In the genomic region with DNA sequence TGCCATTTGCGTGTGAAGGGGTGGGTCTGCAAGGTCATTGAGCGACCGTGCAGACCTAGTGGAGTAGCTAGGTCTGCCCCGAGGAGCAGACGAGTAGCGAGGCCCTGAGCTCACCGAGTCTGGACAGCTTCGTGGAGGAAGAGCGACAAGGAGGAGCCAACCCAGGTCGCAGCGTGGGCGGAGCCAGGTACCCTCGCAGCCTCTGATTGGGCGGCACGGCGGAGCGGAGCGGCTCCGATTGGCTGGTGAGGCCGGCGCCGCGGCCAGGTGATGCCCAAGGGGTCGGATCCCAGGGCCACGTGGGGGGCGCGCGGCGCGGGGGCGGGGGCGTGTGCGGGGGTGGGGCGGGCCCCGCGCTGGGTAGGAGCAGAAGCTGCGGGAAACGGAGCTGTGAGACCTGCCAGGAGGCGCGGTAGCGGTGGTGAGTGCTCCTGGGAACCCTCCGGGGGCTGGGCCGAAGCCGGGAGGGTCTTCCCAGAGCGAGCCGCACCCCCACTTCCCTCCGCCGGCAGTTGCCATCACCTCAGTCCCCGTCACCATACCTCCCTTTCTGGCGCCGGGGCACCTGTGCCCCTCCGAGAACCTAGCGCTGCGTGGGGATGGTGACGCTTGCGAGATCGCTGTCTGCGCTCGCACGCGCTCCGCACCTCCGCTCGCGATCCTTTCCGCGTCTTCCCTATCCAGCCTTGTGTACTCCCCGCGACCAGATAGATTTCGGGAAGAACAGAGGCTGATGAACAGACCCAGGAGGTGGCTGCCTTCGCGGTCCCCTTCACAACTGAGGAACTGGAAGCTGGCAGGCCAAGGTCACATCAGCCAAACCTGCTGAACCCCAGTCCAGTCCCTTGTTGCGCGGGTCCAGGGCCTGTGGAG, we compare ENCODE assay signal across 7 mouse cellular contexts. TPM values are rescaled to one million over a fixed set of nuclear protein-coding genes. Genes with fewer than 3 reads are reported as not detected.
DNase-seq lines count a peak whose midpoint lies in the region; ATAC-seq lines count a peak whose summit lies in the region.

Sh2d5 (plus strand) TSS at position 316 of the 873 bp plus-strand sequence.
Kif17 (plus strand) TSS at position 348 of the 873 bp plus-strand sequence.

- peaks cover 19% of the 10 kb centered on the region for H3K27me3 ChIP-seq in intestine, embryonic 15.5 days (replicated peaks)

- peaks cover 28% of the 10 kb centered on the region for H3K4me1 ChIP-seq in intestine, embryonic 15.5 days (replicated peaks)

- WGBS in intestine, embryonic 15.5 days, result 1% methylated on average over 74 of the region's 74 CpGs

- ATAC-seq in intestine, embryonic 15.5 days, result peak; percentile 93

- peak within 1 kb of the TSS; percentile 41 for H3K9ac ChIP-seq in intestine, embryonic 15.5 days

- H3K4me3 ChIP-seq in intestine, embryonic 15.5 days (replicated peaks), result peak within 1 kb of the TSS; percentile 52

- no peak within 1 kb of the TSS for H3K27ac ChIP-seq in intestine, embryonic 15.5 days

- intact Hi-C loops in left cerebral cortex, postnatal 36 days (cut with DNase I), result no loop called here

- H3K9me3 ChIP-seq in intestine, embryonic 15.5 days, result no peaks in the 10 kb centered on the region

- H3K36me3 ChIP-seq in intestine, embryonic 15.5 days, result no peaks in the 10 kb centered on the region

- DNase-seq in adrenal gland, postnatal 14 days, result peak; percentile 84
- peak; percentile 93 for DNase-seq in embryo, embryonic 10 days (ENCODE audit: low spot score)
- DNase-seq in gastrocnemius, postnatal 25 days, result peak; percentile 63
- DNase-seq in left cerebral cortex, postnatal 36 days (ENCODE audit: low spot score in 2 of 2), result peak; percentile 88 to 94
- DNase-seq in mesoderm, embryonic 11.5 days (ENCODE audit: low read depth, low spot score), result peak; percentile 85
- DNase-seq in spleen, adult 12 weeks (ENCODE audit: low spot score), result peak; percentile 51

- peak within 1 kb of the TSS; percentile 100 for H3K4me2 ChIP-seq in intestine, embryonic 15.5 days (replicated peaks)

RNA-seq across cellular contexts. Expression of gene Sh2d5, which starts in this region (rescaled TPM):
- total RNA-seq in adrenal gland, postnatal 14 days (2021), result 1.8 and 2.0 TPM in 2 replicates
- under 1 TPM in 1 of 2 experiments, not detected in 1; 0.19 TPM for total RNA-seq in gastrocnemius, postnatal 25 days (2021)
- polyA plus RNA-seq in intestine, embryonic 15.5 days (2015; fragmentation: Nextera tagmentation; extraction: Ambion mirVana), result 0.62 and 0.69 TPM in 2 replicates
- total RNA-seq in left cerebral cortex, postnatal 36 days (2021), result 10 to 100 TPM; 66.7 to 74.0 TPM

RNA-seq across cellular contexts. Expression of gene Kif17, which starts in this region (rescaled TPM):
- total RNA-seq in adrenal gland, postnatal 14 days (2021), result 3.6 and 3.8 TPM in 2 replicates
- total RNA-seq in gastrocnemius, postnatal 25 days (2021), result not detected
- 0.83 and 0.95 TPM in 2 replicates for polyA plus RNA-seq in intestine, embryonic 15.5 days (2015; fragmentation: Nextera tagmentation; extraction: Ambion mirVana)
- 10 to 100 TPM; 24.5 to 29.4 TPM for total RNA-seq in left cerebral cortex, postnatal 36 days (2021)

Comparison
In these comparisons a context has a peak if more than half of its experiments do, and no peak if none do; other contexts are left out.
1. RNA of gene Sh2d5 (total RNA-seq): 66.7 to 74.0 TPM in left cerebral cortex, postnatal 36 days; 1.8 to 2.0 TPM in adrenal gland, postnatal 14 days and 0.19 TPM in gastrocnemius, postnatal 25 days; every median in the first group is over 10 times any median in the second.
2. Peak in DNase-seq in gastrocnemius, postnatal 25 days; RNA of the genes that start here not detected or under 1 TPM.
3. Peak in ATAC-seq, H3K4me3 ChIP-seq, H3K9ac ChIP-seq and H3K4me2 ChIP-seq in intestine, embryonic 15.5 days; RNA of the genes that start here not detected or under 1 TPM.
4. Peak in every context shown above with its lines, with median percentiles within 50 percentile points of each other: DNase-seq.